Mouse (Mus musculus) yolk sac, embryonic 10.5 days (tissue): ENCODE data around the gene Gemin2.
"Not testable (repeated sequence)": the region's sequence is repeated elsewhere in the genome, so short reads cannot be mapped to it uniquely, and the experiment has no call there.

Source experiments
- DNase-seq: peaks from one replicate; pipeline ENCODE4 v3.0.0-alpha.2; 2017; ENCODE audit warnings: low spot score

The Gemin2 gene

DNA sequence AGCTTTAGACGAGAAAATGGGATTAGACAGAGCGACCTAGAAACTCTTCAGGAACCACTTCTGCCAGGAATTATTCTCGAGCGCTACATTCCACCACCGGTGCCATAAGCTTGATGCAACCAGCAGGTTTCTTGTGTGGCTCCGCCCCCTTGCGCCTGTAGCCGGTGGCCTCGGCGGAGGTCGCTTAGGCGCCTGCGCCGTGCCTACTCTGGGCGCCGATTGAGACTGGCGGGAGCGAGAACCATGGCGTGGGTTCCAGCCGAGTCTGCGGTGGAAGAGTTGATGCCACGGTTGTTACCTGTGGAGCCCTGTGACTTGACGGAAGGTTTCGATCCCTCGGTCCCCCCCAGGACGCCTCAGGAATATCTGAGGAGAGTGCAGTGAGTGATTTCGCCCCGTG is at the start of gene Gemin2:
Gene Gemin2, plus strand, starts transcription at position 160 of the 400 bp plus-strand sequence.
- peak; percentile 88 for DNase-seq

- no peak for DNase-seq
These were observed 48.6 kb upstream of the Gemin2 start for GRCm38 (mm10) chr12:58964583-58964982.

DNA sequence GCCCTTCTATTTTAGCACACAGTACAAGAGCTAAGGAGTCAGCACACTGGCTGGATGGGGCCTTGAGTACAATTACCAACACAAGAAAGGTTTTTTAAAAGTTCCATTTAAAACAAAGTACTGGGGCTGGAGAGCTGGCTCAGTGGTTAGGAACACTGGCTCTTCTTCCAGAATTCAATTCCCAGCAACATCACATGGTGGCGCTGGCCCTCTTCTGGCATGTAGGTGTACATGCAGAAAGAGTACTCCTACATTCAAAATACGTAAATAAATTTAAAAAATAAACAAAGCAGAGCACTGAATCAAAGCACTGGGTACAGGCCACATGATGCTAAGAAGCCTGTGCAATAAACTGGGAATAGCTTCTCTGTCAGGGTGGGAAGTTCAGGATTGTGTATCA is 36.2 kb upstream of the Gemin2 start:
- DNase-seq, result no peak

GRCm38 (mm10) chr12:58981178-58981661 is 32.0 kb upstream of the Gemin2 start:
- not testable (repeated sequence) for DNase-seq

GRCm38 (mm10) chr12:58985766-58986165 is 27.4 kb upstream of the Gemin2 start:
- no peak for DNase-seq

- peak; percentile 9 for DNase-seq
These were observed 2.7 kb upstream of the Gemin2 start for GRCm38 (mm10) chr12:59010482-59010881.

- no peak for DNase-seq
These were observed 1.8 kb upstream of the Gemin2 start for GRCm38 (mm10) chr12:59011275-59011843.

GRCm38 (mm10) chr12:59011844-59012709 is 1.1 kb upstream of the Gemin2 start, which contains the start of gene Sec23a:
TSS of gene Sec23a (minus strand) at chr12:59012017.
- peak; percentile 100 for DNase-seq

DNA sequence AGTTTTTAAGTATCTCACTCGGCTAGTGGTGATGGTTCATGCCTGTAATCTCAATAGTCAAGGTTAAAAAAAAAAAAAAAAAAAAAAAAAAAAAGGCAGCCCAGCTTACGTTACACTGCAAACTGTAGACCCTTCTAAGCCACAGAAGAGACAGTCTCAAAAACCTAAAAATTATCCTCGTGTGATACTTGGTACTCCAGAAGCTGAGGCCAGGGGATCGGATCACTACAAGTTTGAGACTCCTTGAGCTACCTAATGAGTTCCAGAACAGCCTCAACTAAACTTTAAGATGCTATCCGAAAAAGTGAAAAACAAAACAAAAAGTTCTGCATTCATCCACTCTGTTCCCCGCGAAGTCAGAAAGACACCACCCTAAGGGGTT is 492 bp upstream of the Gemin2 start:
- no peak for DNase-seq

GRCm38 (mm10) chr12:59017970-59018369 is 4.8 kb downstream of the Gemin2 start:
- no peak for DNase-seq

- no peak for DNase-seq
These were observed 6.7 kb downstream of the Gemin2 start for GRCm38 (mm10) chr12:59019891-59020290.

- DNase-seq, result no peak
These were observed 8.1 kb downstream of the Gemin2 start for GRCm38 (mm10) chr12:59021306-59021705.

- no peak for DNase-seq
These were observed 18.9 kb downstream of the Gemin2 start for GRCm38 (mm10) chr12:59032101-59032500.

DNA sequence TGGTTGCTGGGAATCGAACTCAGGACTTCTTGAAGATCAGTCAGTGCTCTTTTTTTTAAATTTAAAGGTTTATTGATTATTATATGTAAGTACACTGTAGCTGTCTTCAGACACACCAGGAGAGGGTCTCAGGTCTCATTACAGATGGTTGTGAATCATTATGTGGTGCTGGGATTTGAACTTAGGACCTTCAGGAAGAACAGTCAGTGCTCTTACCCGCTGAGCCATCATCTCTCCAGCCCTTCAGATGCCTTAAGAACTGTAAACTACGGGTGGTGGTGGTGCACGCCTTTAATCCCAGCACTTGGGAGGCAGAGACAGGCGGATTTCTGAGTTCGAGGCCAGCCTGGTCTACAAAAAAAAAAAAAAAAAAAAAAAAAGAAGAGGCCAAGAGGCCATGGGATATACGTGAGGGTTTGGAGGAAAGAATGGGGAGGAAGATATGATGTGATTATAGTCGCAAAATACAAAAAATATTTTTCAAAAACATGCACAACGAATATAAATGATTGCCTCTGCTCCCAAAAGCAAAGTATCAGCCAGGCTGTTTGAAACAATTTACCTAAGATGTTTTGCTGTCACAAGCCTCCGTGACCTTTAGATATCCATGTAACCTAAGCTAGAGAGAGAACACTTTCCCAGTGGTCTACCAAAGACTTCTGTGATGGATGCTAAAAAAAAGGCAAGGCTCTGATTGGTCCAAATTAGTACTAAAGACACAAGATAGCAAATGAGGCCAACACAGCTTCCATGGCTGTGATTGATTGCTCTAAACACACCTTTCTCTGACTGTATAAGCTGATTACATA is 26.2 kb downstream of the Gemin2 start:
- DNase-seq, result no peak

- peak; percentile 89 for DNase-seq
These were observed 27.0 kb downstream of the Gemin2 start for GRCm38 (mm10) chr12:59039971-59040844.

DNA sequence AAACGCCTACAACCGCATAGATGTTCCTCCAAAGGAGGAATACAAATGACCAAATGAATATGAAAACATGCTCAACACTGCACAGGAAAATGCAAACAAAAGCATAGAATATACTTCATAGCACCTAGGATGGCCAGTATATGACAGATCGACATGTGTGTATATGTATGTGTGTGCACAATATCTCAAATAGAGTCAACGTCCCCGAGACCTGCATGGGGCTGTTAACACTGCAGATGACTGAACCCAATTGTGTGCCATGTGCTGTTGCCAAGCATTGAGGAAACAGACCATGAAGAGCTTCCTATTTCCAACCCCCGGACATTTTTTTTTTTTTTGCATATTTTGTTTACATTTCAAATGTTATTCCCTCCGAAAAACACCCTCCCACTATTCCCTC is 27.7 kb downstream of the Gemin2 start:
- DNase-seq, result no peak

DNA sequence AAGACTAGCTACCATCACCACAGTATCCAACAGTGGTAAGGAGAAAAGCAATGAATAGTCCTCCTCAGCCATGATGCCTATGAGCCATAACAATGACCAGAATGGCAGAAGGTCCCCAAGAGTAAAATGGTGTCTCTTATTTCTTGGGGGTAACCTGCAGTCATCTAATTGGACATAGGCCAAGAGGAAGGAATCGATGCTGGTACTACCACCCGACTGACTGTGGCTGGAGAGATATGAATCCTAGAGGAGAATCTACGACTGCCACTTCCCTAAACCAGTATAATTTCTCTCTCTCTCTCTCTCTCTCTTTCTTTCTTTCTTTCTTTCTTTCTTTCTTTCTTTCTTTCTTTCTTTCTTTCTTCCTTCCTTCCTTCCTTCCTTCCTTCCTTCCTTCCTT is 39.3 kb downstream of the Gemin2 start:
- DNase-seq, result no peak

GRCm38 (mm10) chr12:59053166-59053565 is 40.0 kb downstream of the Gemin2 start:
- no peak for DNase-seq

- no peak for DNase-seq
These were observed 40.8 kb downstream of the Gemin2 start for GRCm38 (mm10) chr12:59053976-59054375.

DNA sequence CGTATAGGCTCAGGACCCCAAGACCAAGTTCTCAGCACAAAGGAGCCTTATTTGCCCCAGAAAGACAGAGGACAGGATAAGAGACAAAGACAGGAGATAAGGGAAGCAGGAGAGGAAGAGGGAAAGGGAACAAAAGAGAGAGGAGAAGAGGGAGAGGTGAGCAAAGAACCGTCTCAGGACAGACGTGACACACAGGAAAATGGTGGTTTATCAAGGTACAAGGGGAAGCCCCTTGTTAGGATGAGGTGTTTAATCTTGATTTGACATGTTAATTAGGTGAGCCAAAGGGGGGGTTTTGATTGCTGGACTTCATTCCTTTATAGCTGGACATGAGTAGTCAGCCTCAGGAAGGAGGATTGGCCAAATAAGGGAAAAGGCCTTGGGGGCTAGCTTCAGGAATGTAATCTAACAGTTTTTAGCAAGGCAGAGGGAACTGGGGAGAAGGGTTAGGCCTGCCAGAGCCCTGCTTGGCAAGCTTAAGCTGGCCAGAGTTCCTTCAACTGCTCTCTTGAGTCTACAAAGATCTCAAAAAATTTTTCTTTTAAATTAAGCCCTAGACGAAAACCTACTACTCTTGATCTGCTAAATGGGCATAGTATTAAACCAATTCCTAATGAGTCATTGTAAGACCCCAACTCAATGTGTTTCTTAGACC is 42.1 kb downstream of the Gemin2 start:
- no peak for DNase-seq

- DNase-seq, result no peak
These were observed 43.0 kb downstream of the Gemin2 start for GRCm38 (mm10) chr12:59056222-59056621.
